Mouse (Mus musculus) lung, adult 2 months (tissue): Measurements from ENCODE around the gene Msmo1.

Experiments
- CTCF ChIP-seq: fragments of 200-500 bp; IDR thresholded peaks from 2 replicates; pipeline ENCODE4 v1.5.1; 2011; ENCODE audit warnings: mild to moderate bottlenecking, low read length, control low read depth; ENCODE audit not compliant: insufficient read depth
- POLR2A ChIP-seq: fragments of 200-500 bp; IDR thresholded peaks from 2 replicates; pipeline ENCODE4 v1.6.1; 2011; ENCODE audit warnings: low read depth, mild to moderate bottlenecking, control low read depth, low read length, borderline replicate concordance; ENCODE audit errors: extremely low read depth

- TF ChIP-seq CTCF (no peak), POLR2A (no peak)
Measured at GRCm38 (mm10) chr8:64674951-64675585, 58.5 kb downstream of the Msmo1 start.
